Mouse (Mus musculus) cerebellum, adult (tissue): ENCODE measurements around the gene Lrrc20.
"Not testable (repeated sequence)": the region's sequence is repeated elsewhere in the genome, so short reads cannot be mapped to it uniquely, and the experiment has no call there.

Source experiments
- ATAC-seq: cut with Nextera tagmentation; 2 replicates; pipeline ENCODE4 v1.9.2; 2017; ENCODE audit warnings: mild to moderate bottlenecking, moderate library complexity, mixed read lengths; ENCODE audit not compliant: insufficient number of reproducible peaks, low FRiP score, low TSS enrichment

Gene Lrrc20

GRCm38 (mm10) chr10:61475594-61476439, at the start of gene Lrrc20:
Gene Lrrc20 (plus strand): TSS chr10:61475801.
- ATAC-seq, result peak; percentile 99

- no peak for ATAC-seq
Observed at GRCm38 (mm10) chr10:61426251-61426757, 49.3 kb upstream of the Lrrc20 start.

- ATAC-seq, result no peak
Observed at GRCm38 (mm10) chr10:61427951-61428350, 47.6 kb upstream of the Lrrc20 start.

- no peak for ATAC-seq
Observed at GRCm38 (mm10) chr10:61428416-61428815, 47.2 kb upstream of the Lrrc20 start.

- ATAC-seq, result no peak
Observed at GRCm38 (mm10) chr10:61429043-61429442, 46.6 kb upstream of the Lrrc20 start.

- ATAC-seq, result no peak
Observed at GRCm38 (mm10) chr10:61431375-61431774, 44.2 kb upstream of the Lrrc20 start.

GRCm38 (mm10) chr10:61440202-61440800, 35.3 kb upstream of the Lrrc20 start:
- no peak for ATAC-seq

- no peak for ATAC-seq
Observed at GRCm38 (mm10) chr10:61443456-61443855, 32.1 kb upstream of the Lrrc20 start.

- no peak for ATAC-seq
Observed at GRCm38 (mm10) chr10:61443876-61444275, 31.7 kb upstream of the Lrrc20 start.

GRCm38 (mm10) chr10:61445016-61445415, 30.6 kb upstream of the Lrrc20 start:
- ATAC-seq, result no peak

- ATAC-seq, result no peak
Observed at GRCm38 (mm10) chr10:61447581-61448353, 27.8 kb upstream of the Lrrc20 start.

- no peak for ATAC-seq
Observed at GRCm38 (mm10) chr10:61448834-61449233, 26.8 kb upstream of the Lrrc20 start.

- no peak for ATAC-seq
Observed at GRCm38 (mm10) chr10:61451463-61451930, 24.1 kb upstream of the Lrrc20 start.

GRCm38 (mm10) chr10:61451931-61452617, 23.5 kb upstream of the Lrrc20 start:
- peak; percentile 59 for ATAC-seq

GRCm38 (mm10) chr10:61452645-61453044, 23.0 kb upstream of the Lrrc20 start, which contains the start of gene Eif4ebp2:
Gene Eif4ebp2 (minus strand): TSS chr10:61452661.
- ATAC-seq, result peak; percentile 95

GRCm38 (mm10) chr10:61453171-61453570, 22.4 kb upstream of the Lrrc20 start:
- not testable (repeated sequence) for ATAC-seq

- no peak for ATAC-seq
Observed at GRCm38 (mm10) chr10:61457182-61457581, 18.4 kb upstream of the Lrrc20 start.

GRCm38 (mm10) chr10:61465009-61465408, 10.6 kb upstream of the Lrrc20 start:
- no peak for ATAC-seq

- no peak for ATAC-seq
Observed at GRCm38 (mm10) chr10:61466242-61466641, 9.4 kb upstream of the Lrrc20 start.

GRCm38 (mm10) chr10:61466873-61467272, 8.7 kb upstream of the Lrrc20 start:
- ATAC-seq, result peak; percentile 58; the same call in 1 of the 2 replicates
